Mouse (Mus musculus): ENCODE data around the gene Ptprn2. TPM values are rescaled to one million over a fixed set of nuclear protein-coding genes. Genes with fewer than 3 reads are reported as not detected.

Gene Ptprn2
- total RNA-seq, 2 experiments from 2014 or later: 296 to 297 TPM

DNA sequence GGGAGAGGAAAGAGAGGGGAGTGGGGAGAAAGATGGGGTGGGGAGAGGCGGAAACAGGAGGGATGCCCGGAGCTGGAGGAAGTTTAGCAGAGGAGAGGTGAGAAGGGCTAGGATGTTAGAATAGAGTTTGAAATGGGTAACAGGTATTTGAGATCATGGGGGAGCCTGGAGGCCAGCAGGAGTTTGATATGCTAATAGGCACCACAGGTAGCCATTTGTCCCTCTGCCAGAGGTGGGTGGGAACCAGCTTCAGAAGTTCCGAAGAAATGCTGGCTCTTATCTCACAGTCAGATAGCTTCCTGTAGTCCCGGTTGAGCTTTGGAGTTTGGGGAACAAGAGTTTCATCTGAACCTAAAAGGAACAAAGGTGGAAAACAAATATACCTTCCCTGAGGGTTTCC lies 155.4 kb downstream of the Ptprn2 start:
- DNase-seq (ENCODE audit: low spot score in 2 of 2): no peak

DNA sequence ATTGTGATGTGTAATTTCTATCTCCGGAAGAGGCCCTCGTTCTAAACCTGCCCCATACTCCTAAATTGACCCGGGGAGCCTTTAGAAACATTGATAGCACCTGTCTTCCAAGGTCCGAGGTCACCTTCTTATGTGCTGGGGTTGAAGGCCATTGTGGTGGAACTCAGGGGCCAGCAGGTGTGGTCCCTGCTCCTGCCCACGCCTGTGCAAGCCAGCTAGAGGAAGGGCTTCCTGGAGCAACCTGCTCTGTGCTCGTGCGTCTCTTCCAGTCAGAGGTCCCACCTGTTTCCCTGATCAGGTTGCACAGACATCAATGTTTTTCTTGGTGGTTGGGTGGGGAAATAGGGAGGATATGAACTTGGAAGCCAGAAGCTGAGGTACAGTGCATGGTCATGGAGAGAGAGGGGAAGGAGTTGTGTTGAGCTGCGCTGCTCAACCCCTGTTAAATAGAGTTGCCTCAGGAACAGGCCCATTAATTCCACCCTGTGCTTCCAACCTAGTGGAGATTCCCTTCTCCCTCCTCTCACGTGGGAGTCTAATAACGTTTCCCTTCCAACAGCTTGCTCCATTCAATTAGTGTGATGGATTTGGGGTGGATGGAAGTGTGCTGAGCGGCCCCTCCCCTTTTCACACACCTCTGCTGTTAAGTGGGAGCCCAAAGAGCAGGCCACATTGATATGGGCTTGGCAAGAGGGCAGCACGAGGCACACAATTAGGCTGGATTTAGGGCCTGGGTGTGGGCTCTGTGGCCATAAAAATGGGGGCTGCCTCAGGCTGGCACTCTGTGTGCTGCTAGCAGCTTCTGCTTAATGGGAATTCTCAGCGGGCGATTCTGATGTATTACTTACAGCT lies 156.0 kb downstream of the Ptprn2 start:
- no peak for DNase-seq (ENCODE audit: low spot score in 2 of 2)

- DNase-seq (ENCODE audit: low spot score in 2 of 2): no peak
Measured at GRCm38 (mm10) chr12:116642191-116642549, 156.7 kb downstream of the Ptprn2 start.

DNA sequence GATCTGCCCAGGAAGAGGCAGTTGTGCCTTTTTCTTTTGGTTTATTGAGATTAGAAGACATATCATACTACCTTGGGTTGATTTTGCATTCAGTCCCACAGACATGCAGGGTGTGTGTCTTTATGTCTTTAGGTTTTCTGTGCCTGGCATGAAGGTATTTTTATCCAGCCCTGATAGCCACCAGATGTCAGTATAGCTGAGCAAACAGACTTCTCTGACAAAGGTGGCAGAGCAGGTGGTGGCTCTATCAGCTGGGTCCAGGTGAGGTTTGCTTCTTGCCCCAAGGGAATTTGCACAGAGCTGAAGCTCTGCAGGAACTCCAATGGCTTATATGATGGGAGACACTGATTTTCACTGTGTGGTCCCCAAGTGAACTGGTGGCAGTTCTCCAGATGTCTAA lies 161.3 kb downstream of the Ptprn2 start:
- DNase-seq (ENCODE audit: low spot score in 2 of 2): no peak

DNA sequence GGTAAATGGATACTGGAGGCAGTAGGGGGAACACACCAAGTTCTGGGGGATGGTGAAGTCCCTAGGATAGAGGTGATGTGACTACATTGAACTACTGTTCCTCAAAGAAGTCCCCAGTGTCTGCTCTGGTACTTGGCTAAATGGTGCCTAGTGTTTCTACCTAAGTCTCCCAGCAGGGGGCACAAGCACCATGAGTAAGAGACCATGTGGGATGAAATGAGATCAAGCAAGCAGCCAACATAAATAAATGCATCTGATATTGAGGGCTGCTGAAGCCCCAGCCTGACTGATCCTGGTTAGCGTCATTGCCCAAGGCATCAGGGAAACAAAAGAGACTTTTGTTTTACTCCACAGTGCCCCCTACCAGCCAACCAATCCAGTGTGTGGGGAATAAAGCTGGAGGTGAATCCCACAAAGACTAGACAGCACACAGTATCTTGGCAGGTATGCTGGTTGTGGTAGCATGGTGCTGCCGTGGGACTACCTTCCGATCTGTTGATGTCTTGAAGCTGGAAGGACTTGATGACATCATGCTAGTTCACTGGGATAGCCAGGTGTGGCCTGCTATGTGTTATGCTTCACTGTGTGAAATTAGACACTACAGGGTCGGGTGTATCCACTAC lies 163.2 kb downstream of the Ptprn2 start:
- DNase-seq (ENCODE audit: low spot score in 2 of 2): peak in 1 of 2 experiments; percentile 82

DNA sequence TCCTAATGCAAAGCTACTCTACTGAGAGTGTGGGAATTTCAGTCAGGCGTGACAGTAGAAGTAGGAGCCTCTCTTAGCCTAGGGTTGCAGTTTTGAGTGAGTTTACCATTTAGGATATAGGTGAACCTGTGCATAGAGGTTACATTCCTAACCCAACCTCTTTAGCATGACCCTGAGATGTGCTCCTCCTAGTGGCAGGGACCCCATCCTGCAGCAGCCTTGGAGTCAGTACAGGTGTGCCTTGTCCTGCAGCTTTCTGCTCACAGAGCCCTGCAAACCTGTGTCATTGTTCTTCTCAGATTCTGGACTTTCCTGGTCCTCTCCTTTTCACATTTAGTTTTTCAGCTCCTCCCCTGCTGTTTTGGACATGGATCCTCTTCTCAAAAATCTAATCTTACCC lies 168.2 kb downstream of the Ptprn2 start:
- DNase-seq (ENCODE audit: low spot score in 2 of 2): no peak

GRCm38 (mm10) chr12:116660076-116660475 lies 174.6 kb downstream of the Ptprn2 start:
- DNase-seq (ENCODE audit: low spot score in 2 of 2): peak; percentile 34 to 79

DNA sequence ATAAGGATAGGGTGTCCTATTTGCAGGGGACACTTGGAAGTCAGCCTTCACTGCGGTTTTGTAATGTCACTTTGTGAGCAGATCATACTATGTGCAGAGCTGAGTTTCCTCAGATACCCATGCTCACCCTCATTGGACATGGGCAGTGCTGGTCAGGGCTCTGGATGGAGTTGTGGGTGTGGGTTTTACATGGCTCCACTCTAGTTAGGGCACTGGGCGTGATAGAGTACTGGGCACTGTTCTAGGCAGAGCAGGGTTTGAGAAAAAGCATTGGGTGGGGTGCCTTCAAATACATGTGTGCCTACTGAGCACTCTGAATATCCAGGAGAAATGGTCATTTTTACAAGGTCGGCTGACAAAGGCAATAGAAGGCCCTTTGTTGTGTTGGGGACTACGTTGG lies 175.5 kb downstream of the Ptprn2 start:
- DNase-seq (ENCODE audit: low spot score in 2 of 2): no peak

- DNase-seq (ENCODE audit: low spot score in 2 of 2): peak; percentile 26 to 53
Measured at GRCm38 (mm10) chr12:116677701-116678100, 192.2 kb downstream of the Ptprn2 start.

DNA sequence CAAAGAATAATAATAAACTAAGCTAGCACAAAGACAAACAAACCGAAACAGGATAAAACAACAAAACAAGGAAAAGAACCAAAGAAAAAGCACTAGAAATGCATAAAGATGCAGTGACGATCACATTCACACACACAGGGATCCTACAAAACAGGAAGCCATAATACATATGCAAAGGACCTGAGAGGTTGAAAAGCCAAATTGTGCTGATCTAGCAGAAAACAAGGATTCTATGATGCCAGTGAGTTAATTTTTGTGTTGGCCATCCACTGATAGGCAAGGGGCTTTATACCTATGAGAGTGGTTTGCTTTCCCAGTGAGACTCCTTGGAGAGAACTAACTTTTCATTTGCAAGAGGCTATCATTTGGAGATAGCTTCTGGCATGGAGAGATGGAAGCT lies 204.3 kb downstream of the Ptprn2 start:
- DNase-seq (ENCODE audit: low spot score in 2 of 2): no peak

DNA sequence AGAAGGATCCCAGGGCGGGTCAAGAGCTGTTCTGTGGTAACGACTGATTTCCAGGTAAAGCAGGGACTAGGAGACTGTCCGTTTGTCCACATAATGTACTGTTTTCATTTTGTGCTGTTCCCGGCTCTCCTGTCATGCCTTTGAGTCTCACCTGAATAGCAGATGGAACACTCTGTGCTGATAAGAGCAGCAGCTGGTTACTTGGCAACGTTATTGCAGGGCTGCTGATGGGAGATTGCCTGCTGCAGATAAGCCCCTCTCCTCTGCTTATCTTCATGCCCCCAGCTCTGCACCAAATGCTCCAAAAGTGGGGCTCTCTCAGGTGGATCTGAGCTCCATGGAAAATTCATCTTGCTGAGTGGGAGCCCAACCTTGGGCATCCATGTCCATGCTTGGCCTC lies 224.0 kb downstream of the Ptprn2 start:
- no peak for DNase-seq (ENCODE audit: low spot score in 2 of 2)

DNA sequence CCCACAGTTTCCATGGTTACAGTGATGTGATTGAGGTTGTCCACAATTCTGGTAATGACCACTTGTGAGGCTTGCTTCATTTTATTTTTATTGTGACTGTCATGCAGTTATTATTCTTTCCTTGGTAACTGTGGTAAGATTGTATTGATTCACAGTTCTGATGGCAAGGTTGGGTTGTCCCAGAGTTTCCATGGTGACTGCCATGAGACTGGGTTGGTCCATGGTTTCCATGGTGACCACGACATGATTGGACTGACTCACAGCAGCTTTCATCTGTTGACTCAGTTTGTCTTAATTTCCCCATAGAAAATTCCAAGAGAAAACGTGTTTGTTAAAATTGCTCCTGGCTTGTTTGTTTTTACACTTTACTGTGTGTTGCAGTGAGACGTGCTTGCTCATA lies 225.2 kb downstream of the Ptprn2 start:
- peak; percentile 34 to 46 for DNase-seq (ENCODE audit: low spot score in 2 of 2)

GRCm38 (mm10) chr12:116711133-116711532 lies 225.6 kb downstream of the Ptprn2 start:
- peak in 1 of 2 experiments; percentile 24 for DNase-seq (ENCODE audit: low spot score in 2 of 2)

DNA sequence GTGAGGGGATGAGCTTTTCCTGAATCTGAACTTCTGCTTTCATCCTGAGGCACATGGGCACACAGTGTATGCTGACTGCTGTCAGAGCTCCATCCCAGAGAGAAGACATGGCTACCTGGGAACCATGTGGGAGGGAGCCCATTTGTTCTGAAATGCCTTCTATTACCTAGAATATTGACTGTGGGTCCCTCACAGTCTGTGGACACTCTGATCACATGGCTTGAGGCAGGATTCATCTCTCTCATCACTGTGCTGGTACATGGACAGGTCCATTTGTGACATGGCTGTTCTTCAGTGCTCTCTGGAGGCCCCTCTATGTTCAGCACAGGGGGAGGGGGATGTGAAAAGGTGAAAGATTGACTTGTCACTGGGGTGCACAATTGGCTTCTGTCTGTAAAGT lies 227.6 kb downstream of the Ptprn2 start:
- no peak for DNase-seq (ENCODE audit: low spot score in 2 of 2)

GRCm38 (mm10) chr12:116721062-116721461 lies 235.5 kb downstream of the Ptprn2 start:
- peak in 1 of 2 experiments; percentile 50 for DNase-seq (ENCODE audit: low spot score in 2 of 2)

DNA sequence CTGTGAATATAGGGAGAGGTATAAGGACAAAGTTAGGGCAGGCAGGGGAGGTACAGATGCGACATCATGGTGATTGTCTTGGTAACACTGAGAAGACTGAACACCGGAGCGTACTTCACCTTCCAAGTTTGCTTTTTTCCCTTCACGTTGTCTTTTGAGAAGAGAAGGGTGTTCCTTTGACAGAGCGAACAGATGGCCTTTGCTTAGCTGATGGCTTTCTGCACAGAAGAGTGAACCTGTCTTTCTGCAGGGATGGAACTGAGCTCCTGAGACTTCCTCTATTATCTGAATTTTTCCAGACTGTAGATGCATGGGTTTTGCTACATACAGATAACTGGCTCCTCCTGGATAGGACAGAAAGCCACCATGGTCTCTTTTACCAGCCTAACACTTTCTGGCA lies 254.6 kb downstream of the Ptprn2 start:
- DNase-seq (ENCODE audit: low spot score in 2 of 2): peak in 1 of 2 experiments; percentile 22

- no peak for DNase-seq (ENCODE audit: low spot score in 2 of 2)
Measured at GRCm38 (mm10) chr12:116741300-116741699, 255.8 kb downstream of the Ptprn2 start.

GRCm38 (mm10) chr12:116746401-116746800 lies 260.9 kb downstream of the Ptprn2 start:
- no peak for DNase-seq (ENCODE audit: low spot score in 2 of 2)

- DNase-seq (ENCODE audit: low spot score in 2 of 2): peak in 1 of 2 experiments; percentile 36
Measured at GRCm38 (mm10) chr12:116752784-116753183, 267.3 kb downstream of the Ptprn2 start.

DNA sequence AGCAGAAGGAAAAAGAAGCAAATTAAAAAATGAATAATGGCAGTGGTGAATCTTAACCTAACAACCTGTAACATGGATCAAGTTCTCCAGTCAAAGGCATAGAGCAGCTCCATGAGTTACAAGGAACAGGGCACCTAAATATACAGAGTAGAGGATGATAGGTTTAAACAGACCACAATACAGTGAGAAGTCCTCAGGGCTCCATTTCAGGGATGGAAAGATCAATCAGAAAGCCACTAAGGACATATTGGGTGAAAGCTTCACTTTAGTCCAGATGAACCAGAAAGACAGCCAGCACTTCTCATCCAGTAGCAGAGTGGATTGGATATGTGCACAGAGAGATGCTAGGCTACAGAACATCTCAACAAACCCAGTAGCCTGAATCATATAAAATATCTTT lies 278.4 kb downstream of the Ptprn2 start:
- no peak for DNase-seq (ENCODE audit: low spot score in 2 of 2)

DNA sequence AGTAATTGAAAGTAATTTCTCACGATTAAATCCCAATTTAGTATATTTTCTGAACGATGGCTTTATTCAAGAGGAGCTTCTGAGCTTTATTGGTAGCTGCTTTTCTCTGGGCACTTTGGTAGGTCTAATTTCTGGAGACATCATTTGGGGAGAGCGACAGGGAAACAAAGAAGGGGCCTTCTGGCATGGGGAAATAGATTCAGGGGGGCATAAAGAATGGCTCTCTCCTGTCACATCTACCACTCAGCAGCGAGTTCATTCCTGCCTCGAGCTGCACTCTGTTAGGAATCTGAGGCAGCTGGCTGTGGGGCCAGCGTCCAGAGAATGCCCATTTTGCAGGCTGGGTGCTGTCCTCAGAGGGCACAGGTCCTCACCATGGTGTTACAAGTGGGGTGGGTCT lies 285.4 kb downstream of the Ptprn2 start:
- no peak for DNase-seq (ENCODE audit: low spot score in 2 of 2)

DNA sequence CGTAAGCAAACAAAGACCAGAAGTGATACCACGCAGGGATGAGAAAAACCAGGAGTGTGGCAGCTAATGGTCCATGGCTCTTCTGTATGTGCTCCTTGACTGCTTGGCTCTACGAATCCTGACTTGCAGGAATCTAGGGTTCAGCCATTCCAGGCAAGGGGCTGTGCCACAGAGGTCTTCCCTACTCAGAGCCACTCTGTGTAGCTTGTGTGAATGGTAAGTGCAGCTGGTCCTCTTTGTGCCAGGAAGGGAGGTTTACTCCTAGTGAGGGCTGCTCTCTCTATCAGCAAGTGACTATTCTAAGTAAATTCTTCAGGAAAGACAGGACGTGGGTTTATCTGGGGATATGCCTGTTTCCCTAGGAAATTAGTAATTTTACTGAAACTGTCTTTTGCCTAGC lies 286.0 kb downstream of the Ptprn2 start:
- DNase-seq (ENCODE audit: low spot score in 2 of 2): no peak

DNA sequence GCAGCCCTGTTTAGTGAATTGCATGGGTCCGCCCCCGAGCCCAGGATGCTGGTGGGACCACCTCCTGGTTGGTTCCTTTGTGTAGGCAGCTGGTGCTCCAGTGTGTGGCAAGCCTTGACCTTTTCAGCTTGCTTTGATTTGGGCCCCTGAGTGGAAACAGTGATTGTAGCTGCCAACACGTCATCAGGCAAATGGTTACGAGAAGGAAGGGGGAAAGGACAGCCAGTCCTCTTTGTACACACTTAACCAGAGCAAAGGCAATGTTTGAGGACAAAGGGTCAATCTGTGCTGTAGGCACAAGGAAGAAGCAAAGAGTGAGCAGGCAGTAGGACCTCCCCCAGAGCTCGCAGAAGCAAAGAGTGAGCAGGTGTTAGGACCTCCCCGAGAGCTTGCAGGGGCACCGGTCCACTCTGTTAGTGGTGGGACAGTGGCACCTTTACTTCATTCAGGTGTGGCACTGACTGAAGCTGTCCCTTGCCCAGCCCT lies 286.6 kb downstream of the Ptprn2 start:
- no peak for DNase-seq (ENCODE audit: low spot score in 2 of 2)

Measured in layer of hippocampus, adult 18-20 months (tissue).